Mouse (Mus musculus) urinary bladder, adult 18-20 months (tissue): ENCODE measurements at regions not wholly inside any gene's neighbourhood (a gene's known extent, or its start where the extent isn't known, plus 50 kb on each side); places are given as distances from the start of the nearest gene placed in this dataset.

Experiments used
- DNase-seq, 2 experiments: peaks; one replicate each; pipeline ENCODE4 v3.0.0; 2022; ENCODE audit warnings: low spot score in 2 of 2, mixed read lengths in 2 of 2

- DNase-seq, result no peak
Observed at GRCm38 (mm10) chr14:62001481-62001949, 290.9 kb upstream of the Rnaseh2b start.

GRCm38 (mm10) chr14:62002131-62002530 lies 290.3 kb upstream of the Rnaseh2b start:
- DNase-seq, result no peak

- DNase-seq, result no peak
Observed at GRCm38 (mm10) chr14:62003013-62003781, 289.2 kb upstream of the Rnaseh2b start.

- DNase-seq, result no peak
Observed at GRCm38 (mm10) chr14:62003797-62004196, 288.6 kb upstream of the Rnaseh2b start.

DNA sequence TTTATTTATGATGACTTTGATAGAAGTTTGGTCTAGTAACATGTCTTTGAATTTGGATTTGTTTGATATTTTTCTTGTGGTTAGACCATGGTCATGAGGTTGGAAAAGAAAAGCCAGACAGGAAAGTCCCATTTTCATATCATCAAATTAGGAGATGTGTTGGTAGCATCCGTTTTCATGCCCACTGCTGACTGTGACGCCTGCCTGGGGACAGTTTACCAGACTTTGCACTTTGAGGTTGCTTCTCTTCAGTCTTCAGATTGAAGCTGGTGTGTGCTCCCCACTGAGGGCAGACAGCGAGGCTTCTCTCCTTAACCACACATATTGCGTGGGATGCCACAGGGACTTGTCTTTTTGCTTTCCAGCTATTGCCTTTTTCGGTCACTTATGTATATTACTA lies 283.7 kb upstream of the Rnaseh2b start:
- DNase-seq, result no peak

- DNase-seq, result no peak
Observed at GRCm38 (mm10) chr14:62018804-62019203, 273.6 kb upstream of the Rnaseh2b start.

- no peak for DNase-seq
Observed at GRCm38 (mm10) chr14:62020996-62021395, 271.4 kb upstream of the Rnaseh2b start.

- DNase-seq, result no peak
Observed at GRCm38 (mm10) chr14:62022193-62022592, 270.2 kb upstream of the Rnaseh2b start.

- DNase-seq, result no peak
Observed at GRCm38 (mm10) chr14:62023022-62023421, 269.4 kb upstream of the Rnaseh2b start.

DNA sequence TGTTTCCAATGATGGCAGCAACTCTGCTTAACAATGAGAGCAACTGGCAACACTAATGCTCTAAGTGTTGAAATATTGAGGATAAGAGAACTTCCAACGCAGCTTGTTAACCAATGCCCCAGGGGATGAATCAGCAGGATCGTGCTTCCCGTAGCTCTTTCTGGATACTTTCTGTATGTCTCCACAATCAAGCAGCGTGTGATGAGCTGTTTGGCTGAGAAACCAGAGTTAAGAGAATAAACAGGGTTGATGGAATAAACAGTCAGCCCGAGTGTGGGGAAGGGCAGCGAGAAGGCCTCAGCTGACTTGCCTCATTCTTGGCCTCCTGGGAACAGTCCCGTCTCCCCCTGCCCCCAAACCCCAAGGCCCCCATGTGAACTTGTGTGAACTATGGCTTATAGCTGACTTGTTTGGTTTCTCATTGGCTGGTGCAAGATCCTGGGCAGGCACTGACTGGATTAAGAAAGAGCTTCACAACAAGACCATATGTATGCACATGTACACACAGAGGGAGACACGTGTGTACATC lies 264.6 kb upstream of the Rnaseh2b start:
- no peak for DNase-seq

GRCm38 (mm10) chr14:62030059-62030458 lies 262.3 kb upstream of the Rnaseh2b start:
- no peak for DNase-seq

DNA sequence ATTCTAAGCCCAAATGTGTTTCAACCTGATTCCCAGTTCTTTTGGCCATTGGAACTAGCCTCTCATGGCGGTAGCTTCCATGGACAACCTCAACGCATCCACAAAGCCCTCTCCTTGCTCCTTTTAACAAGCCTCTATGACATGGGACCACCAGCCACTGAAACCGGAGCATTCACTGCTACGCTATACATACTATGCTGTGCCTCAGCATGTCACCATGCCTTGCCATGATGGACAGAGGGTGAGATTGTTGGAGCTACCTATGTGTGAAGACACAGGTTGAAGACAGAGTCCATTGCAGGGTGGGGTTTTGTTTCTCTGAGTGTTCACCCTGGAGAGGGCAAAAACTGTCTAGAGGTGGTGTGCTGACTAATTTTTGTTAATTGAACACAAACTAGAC lies 258.7 kb upstream of the Rnaseh2b start:
- DNase-seq, result no peak

DNA sequence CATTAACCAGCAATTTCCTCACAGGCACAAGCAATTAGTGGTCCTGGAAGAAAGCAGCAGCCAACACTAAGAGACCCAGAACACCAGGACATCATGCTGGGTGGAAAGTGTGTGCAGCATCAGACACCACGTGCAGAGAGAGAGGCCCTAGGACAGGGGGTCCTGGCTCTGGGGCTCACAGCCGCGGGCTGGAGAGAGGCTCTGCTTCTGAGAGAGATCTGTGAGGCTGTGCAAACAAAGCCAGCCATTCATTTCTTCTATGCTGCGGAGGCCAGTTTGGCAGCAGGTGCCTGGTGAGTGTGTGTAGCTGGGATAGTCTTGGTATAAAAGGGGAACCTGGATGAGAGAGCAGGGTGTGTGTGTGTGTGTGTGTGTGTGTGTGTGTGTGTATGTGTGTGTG lies 257.7 kb upstream of the Rnaseh2b start:
- no peak for DNase-seq

DNA sequence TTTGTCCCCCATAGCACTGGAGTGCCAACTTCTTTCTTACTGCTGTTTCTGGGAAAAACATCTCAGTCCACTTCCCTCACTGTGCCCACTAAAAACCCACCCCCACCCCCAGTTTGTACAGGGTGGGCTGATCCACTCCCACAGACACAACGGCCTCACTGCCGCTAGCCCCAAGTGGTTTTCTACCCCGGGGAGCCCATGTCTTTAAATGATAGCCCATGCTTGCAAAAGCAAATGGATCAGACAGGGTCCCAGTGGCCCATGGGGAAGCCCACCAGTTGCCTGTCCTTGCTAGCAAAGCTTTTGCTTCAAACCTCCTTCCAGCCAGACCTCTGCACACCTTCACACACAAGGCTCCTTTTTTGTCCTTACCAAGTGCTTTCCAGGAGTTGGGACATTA lies 257.0 kb upstream of the Rnaseh2b start:
- DNase-seq, result no peak

DNA sequence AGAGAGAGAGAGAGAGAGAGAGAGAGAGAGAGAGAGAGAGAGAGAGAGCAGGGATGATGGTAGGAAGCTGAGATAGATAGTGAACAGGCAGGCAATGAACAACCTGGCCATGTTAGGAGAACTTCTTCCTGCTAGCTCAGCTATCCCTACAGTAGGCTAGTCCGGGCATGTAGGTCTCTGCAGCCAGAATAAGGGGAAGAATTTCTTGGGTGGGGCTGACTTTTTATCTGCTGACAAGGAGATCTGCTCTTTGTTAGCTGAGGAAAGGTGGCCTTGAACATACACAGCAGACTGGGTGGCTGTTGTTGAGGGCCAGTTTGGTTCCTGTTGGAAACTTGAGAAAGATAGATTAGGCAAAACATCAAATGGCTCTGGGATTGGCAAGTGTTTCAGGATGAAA lies 254.9 kb upstream of the Rnaseh2b start:
- DNase-seq, result peak in 1 of 2 experiments; percentile 16

DNA sequence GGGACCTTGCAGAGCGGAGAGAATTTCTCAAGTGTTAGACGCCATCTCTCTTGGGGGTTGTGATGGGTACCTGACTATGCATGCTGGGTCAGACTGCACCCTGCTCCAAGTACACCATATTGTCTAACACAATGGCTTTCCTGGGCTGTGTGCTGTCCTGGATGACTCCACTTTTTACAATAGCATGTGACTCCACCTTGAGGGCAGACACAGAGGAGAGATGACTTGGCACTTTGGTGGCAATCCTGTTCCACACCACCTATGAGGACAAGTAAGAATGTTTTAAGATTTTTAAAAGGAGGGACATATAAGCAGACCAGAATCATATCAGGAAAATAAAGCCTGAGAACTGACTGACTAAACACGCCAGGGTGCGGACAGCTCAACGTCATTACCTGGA lies 254.5 kb upstream of the Rnaseh2b start:
- DNase-seq, result no peak

DNA sequence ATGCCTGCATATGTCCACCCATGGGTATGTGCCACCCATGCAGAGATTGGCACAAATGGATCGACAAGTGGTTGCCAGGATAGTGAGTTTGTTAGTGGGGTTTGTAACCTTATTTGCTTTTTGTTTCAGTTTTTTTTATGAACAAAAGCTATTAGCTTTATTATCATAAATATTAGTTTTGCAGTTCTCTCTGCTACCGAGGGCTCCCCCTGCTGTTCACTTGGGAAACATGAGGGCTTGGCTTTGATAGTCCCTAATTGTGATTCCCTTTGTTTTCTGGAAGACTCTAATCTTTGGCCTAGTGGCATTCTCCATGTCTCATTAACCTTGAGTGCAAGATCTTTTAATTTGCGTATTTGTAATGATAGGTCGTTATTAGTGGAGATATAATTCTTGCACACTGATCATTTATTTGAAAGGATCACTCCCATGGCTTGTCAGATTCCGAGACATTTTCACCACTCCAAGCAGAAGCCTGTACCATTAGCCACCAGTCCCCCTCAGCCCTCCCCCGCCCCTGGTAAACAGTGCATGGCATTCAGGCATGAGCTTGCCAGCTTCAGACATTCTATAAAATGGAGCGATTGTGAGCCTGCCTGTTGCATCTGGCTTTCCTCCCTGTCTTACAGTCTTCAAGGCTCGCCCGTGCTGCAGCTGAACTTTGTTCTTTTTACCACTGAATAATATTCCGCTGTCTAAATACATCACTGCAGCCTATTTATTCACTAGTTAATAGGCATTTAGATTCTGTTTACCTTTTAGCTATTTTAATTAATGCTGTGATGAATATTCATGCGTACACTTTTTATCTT lies 249.9 kb upstream of the Rnaseh2b start:
- DNase-seq, result peak; percentile 22 to 57

DNA sequence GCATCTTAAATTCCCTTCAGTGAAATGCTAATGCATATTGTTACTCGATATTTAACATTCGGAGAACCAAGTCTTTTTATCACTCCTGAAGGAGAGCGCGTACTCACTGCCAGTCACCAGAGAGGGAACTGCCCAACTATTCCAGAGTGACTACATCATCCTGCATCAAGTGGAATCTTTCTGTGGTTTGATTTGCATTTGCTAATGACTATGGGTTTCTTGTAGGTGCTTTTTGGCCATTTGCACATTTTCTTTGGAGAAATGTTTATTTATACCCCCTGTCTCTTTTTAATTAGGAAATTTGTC lies 249.3 kb upstream of the Rnaseh2b start:
- no peak for DNase-seq

GRCm38 (mm10) chr14:62050941-62051340 lies 241.4 kb upstream of the Rnaseh2b start:
- DNase-seq, result no peak

- DNase-seq, result no peak
Observed at GRCm38 (mm10) chr14:62051923-62052322, 240.5 kb upstream of the Rnaseh2b start.

GRCm38 (mm10) chr14:62053004-62053403 lies 239.4 kb upstream of the Rnaseh2b start:
- DNase-seq, result no peak

DNA sequence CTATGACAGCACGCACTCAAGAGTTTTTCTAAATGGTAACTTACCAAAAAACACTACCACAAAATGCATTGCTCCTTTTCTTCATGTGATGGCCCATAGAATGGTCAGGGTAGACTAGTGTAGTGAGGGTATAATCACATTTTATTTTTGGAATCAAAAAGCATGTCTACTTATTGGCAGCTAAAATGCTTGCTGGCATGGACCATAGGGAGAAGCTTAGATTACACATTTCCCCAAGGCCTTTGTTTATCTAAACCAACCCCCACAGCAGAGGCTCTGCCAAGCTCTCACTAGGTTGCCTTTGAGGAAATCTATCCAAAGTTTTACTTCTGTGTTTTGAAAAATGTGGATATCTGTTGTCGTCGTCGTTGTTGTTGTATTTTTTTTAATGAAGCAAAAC lies 235.3 kb upstream of the Rnaseh2b start:
- DNase-seq, result no peak

- DNase-seq, result no peak
Observed at GRCm38 (mm10) chr14:62058100-62058499, 234.3 kb upstream of the Rnaseh2b start.
